Mouse (Mus musculus) liver, embryonic 13.5 days (tissue): ENCODE data around the gene Sectm1b. TPM values are rescaled to one million over a fixed set of nuclear protein-coding genes. Genes with fewer than 3 reads are reported as not detected.

ENCODE experiments used
- ATAC-seq: fragments of 200-750 bp; cut with Nextera tagmentation; 2 replicates; pipeline ENCODE4 v1.8.0; 2017; ENCODE audit warnings: low read depth, mild to moderate bottlenecking, moderate number of reproducible peaks, moderate library complexity
- DNase-seq: peaks from one replicate; pipeline ENCODE4 v3.0.0; 2022
- H3K27ac ChIP-seq: fragments of 300-500 bp; sonication (generic); 2 replicates; pipeline ENCODE4 v1.5.1; 2015; ENCODE audit warnings: moderate library complexity, mild to moderate bottlenecking, inconsistent platforms
- H3K27me3 ChIP-seq: fragments of 300-500 bp; sonication (generic); 2 replicates; pipeline ENCODE4 v1.6.1; 2015; ENCODE audit warnings: mild to moderate bottlenecking, inconsistent platforms
- H3K36me3 ChIP-seq: fragments of 300-500 bp; sonication (generic); 2 replicates; pipeline ENCODE4 v1.6.1; 2015; ENCODE audit warnings: mild to moderate bottlenecking, inconsistent platforms
- H3K4me1 ChIP-seq: fragments of 300-500 bp; sonication (generic); replicated peaks from 2 replicates; pipeline ENCODE4 v1.6.1; 2015; ENCODE audit warnings: inconsistent platforms
- H3K4me2 ChIP-seq: fragments of 300-500 bp; sonication (generic); 2 replicates; pipeline ENCODE4 v1.6.1; 2015; ENCODE audit warnings: inconsistent platforms, mild to moderate bottlenecking, moderate library complexity
- H3K4me3 ChIP-seq: fragments of 300-500 bp; sonication (generic); replicated peaks from 2 replicates; pipeline ENCODE4 v1.5.1; 2015; ENCODE audit warnings: mild to moderate bottlenecking, inconsistent platforms
- H3K9ac ChIP-seq: fragments of 300-500 bp; sonication (generic); 2 replicates; pipeline ENCODE4 v1.6.1; 2015; ENCODE audit warnings: mild to moderate bottlenecking, inconsistent platforms
- H3K9me3 ChIP-seq: fragments of 300-500 bp; sonication (generic); replicated peaks from 2 replicates; pipeline ENCODE4 v1.6.1; 2016; ENCODE audit warnings: inconsistent platforms
- WGBS: fragments of 180-500 bp; shearing (Covaris S2); methylation state at CpG from one replicate; pipeline ENCODE4 v1.1.7; 2015; ENCODE audit not compliant: insufficient replicate concordance; 5-methylcytosine and 5-hydroxymethylcytosine counted together
- polyA plus RNA-seq: library from polyadenylated mRNA; unstranded; fragments of >200 nt; fragmentation: Nextera tagmentation; extraction: Ambion mirVana; gene quantifications from 2 replicates; pipeline ENCODE4 v1.2.1, GENCODE M21; 2015

Gene Sectm1b
- polyA plus RNA-seq, 1 experiment from 2014 or later = 0.33 TPM

DNA sequence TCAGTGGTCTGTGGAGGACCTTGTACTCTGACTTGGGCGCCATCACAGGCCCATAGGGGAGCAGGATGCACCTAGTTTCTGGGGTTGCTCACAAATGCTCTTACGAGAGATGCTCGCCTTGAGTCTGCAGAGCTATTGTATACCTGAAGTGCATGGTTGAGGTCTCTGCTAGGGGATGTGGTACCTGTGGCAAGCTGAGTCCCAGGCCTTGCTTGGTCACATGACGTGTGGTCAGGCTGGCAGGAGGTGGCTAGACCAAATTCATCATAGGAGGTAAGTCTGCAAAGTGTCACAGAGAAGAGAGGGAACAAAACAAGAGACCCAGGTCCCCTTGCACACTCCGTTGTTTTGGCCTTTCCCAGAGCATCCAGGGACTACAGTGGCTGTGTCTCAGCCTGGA lies 43.9 kb downstream of the Sectm1b start:
- Histone ChIP-seq H3K9me3 (no peaks in the 10 kb centered on the region), H3K9ac (no peak overlapping the region)
- WGBS = 71% methylated on average over 5 of the region's 5 CpGs

DNA sequence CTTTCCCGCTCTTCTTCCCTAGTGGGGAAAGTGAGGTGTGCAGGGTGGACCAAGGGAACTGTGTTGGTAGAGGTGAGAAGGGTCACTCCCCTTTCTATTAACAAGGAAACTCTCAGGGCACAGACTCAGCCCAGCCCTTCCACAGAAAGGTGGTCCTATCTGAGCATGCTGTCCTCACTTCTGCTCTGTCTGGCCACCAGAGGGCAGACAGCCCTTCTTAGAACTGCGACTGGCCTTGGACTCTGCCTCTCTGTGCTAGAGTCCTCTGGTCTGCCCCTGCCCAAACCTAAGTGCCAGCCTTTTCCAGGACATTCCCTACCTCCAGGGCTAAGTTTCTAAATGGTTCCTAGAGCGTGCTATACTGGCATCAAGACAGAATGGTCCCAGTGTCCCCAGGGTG lies 45.7 kb downstream of the Sectm1b start:
- ATAC-seq = peak; percentile 53
- H3K9ac ChIP-seq = no peak overlapping the region
- H3K27ac ChIP-seq = no peak overlapping the region
- no peak overlapping the region for H3K4me3 ChIP-seq
- H3K4me1 ChIP-seq = no peaks in the 10 kb centered on the region
- peaks cover 6% of the 10 kb centered on the region; the same call in 1 of the 2 replicates for H3K27me3 ChIP-seq
- 19% methylated on average over 3 of the region's 3 CpGs for WGBS
- H3K9me3 ChIP-seq = no peaks in the 10 kb centered on the region
- DNase-seq = peak; percentile 35
- no peak overlapping the region for H3K4me2 ChIP-seq
- H3K36me3 ChIP-seq = no peaks in the 10 kb centered on the region

More for the DNA sequence above, 43.9 kb downstream of the Sectm1b start:
- H3K4me2 ChIP-seq = no peak overlapping the region
- no peak for ATAC-seq
- no peak overlapping the region for H3K4me3 ChIP-seq
- no peak overlapping the region for H3K27ac ChIP-seq
- H3K27me3 ChIP-seq = peaks cover 6% of the 10 kb centered on the region; the same call in 1 of the 2 replicates
- no peaks in the 10 kb centered on the region for H3K36me3 ChIP-seq
- no peak for DNase-seq
- no peaks in the 10 kb centered on the region for H3K4me1 ChIP-seq

DNA sequence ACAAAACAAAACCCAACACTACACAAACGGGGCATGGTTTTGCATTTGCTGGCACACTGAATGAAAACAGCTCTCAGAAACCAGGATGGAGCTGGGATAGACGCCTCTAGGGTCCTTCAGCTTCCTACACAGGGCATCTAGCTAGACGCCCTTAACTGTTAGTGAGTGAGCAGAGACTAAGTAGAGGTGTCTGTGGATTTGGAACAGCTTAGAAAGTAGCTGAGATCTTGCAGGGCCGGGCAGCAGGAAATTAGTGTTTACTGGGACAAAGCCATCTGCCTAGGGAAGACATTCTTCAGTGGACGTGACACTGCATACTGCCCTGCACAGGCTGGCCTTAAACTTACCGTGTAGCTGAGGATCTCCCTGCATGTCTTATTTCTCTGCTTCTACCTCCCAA lies 47.9 kb downstream of the Sectm1b start:
- Histone ChIP-seq H3K27me3 (peaks cover 6% of the 10 kb centered on the region; the same call in 1 of the 2 replicates), H3K27ac (no peak overlapping the region), H3K9me3 (no peaks in the 10 kb centered on the region), H3K4me3 (no peak overlapping the region), H3K9ac (no peak overlapping the region), H3K36me3 (no peaks in the 10 kb centered on the region), H3K4me2 (no peak overlapping the region), H3K4me1 (0 out of 2 replicates have a peak, but pooled peaks cover 2% of the 10 kb centered on the region)
- no peak for DNase-seq
- no peak for ATAC-seq
- WGBS = 39% methylated on average over 6 of the region's 6 CpGs

DNA sequence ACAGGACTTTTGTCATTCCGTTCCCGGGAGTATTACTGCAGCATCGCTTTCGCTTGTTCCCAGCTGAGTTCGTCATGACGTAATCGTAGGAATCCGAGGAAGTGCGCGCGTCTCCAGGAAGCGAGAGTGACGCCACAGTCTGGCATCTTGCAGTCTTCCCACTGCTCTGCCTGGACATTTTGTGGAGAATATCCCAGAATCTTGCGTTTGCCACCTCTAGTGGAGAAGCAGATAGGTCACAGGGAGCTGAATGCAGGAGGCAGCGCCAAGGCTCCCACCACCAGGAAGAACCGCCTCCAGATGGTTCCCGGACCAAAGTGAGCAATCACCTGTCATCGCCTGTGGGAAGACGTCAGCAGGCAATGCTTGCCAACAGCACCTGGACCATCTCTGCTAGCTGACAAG lies 48.5 kb downstream of the Sectm1b start:
- WGBS = 40% methylated on average over 19 of the region's 19 CpGs
- DNase-seq (no peak), ATAC-seq (no peak)
- Histone ChIP-seq H3K4me3 (no peak overlapping the region), H3K9me3 (no peaks in the 10 kb centered on the region), H3K9ac (no peak overlapping the region), H3K27ac (no peak overlapping the region), H3K4me1 (peaks cover 4% of the 10 kb centered on the region; the same call in 1 of the 2 replicates), H3K36me3 (no peaks in the 10 kb centered on the region), H3K27me3 (peaks cover 6% of the 10 kb centered on the region; the same call in 1 of the 2 replicates), H3K4me2 (peak overlapping the region; percentile 25)

- 66% methylated on average over 7 of the region's 7 CpGs for WGBS
- H3K4me2 ChIP-seq = no peak overlapping the region
- H3K36me3 ChIP-seq = no peaks in the 10 kb centered on the region
- no peak for DNase-seq
- no peak overlapping the region for H3K27ac ChIP-seq
- H3K4me3 ChIP-seq = no peak overlapping the region
- ATAC-seq = no peak
- peaks cover 7% of the 10 kb centered on the region; the same call in 1 of the 2 replicates for H3K4me1 ChIP-seq
- H3K27me3 ChIP-seq = peaks cover 6% of the 10 kb centered on the region; the same call in 1 of the 2 replicates
- no peak overlapping the region for H3K9ac ChIP-seq
- no peaks in the 10 kb centered on the region for H3K9me3 ChIP-seq
These were observed 49.7 kb downstream of the Sectm1b start for GRCm38 (mm10) chr11:121013656-121014055.

DNA sequence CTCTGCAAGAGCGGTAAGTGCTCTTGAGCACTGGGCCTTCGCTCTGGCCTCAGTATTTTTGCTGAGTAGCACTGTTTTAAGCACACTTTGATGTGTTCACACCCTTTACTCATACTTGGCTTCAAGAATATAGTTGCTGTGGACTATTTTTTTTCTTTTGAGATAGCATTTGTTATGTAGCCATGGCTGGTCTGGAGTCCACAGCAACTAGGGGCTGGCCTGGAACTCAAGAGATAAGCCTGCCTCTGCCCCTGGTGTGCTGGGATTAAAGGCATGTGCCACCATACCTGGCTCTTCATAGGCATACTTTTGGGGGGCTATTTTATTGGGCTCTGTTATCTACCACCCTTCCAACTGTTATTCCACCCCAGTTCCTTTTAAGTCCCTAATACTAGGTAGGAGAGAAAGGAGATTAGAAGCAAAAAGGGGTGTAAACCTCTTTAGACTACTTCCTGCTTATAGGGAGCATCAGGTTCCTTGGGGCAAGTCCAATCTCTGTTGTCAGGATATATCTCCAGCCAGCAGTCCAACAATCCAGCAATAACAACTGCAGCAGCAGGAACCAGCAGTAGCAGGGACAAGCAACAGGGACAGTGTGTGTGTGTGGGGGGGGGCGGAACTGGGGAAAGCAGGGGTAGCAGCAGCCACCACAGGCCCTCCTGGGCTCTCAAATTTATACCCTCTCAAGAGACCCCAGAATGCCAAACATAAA lies 53.2 kb downstream of the Sectm1b start:
- no peak overlapping the region for H3K27ac ChIP-seq
- H3K27me3 ChIP-seq = peaks cover 6% of the 10 kb centered on the region; the same call in 1 of the 2 replicates
- no peak overlapping the region for H3K4me2 ChIP-seq
- no peak overlapping the region for H3K9ac ChIP-seq
- 91% methylated on average over 3 of the region's 3 CpGs for WGBS
- H3K4me1 ChIP-seq = peaks cover 12% of the 10 kb centered on the region; the same call in 1 of the 2 replicates
- no peaks in the 10 kb centered on the region for H3K9me3 ChIP-seq
- ATAC-seq (no peak), DNase-seq (no peak)
- H3K36me3 ChIP-seq = no peaks in the 10 kb centered on the region
- no peak overlapping the region for H3K4me3 ChIP-seq

- H3K9ac ChIP-seq = no peak overlapping the region
- ATAC-seq (no peak), DNase-seq (no peak)
- no peaks in the 10 kb centered on the region for H3K9me3 ChIP-seq
- no peaks in the 10 kb centered on the region for H3K36me3 ChIP-seq
- no peak overlapping the region for H3K27ac ChIP-seq
- no peak overlapping the region for H3K4me3 ChIP-seq
- H3K4me2 ChIP-seq = no peak overlapping the region
- WGBS = 49% methylated on average over 6 of the region's 6 CpGs
- no peaks in the 10 kb centered on the region for H3K27me3 ChIP-seq
- H3K4me1 ChIP-seq = peaks cover 10% of the 10 kb centered on the region; the same call in 1 of the 2 replicates
These were observed 57.2 kb downstream of the Sectm1b start for GRCm38 (mm10) chr11:121006184-121006583.

DNA sequence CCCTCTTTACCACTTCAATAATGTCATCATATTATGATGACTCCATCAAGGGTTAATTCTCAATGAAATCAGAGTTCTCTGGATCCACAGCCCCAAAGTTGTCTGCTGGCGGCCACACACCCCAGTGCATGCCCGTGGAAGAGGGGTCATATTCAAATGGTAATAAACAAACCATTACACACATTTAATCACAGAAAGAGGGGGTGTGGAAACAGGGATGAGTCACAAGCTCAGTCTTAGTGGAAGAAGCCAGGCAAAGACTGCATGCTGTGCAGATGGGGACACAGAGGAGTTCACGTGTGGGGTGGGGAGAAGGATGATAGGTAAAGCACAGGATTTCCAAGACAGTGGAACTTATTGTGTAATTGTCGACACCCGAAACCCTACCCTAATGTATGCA lies 59.1 kb downstream of the Sectm1b start:
- no peak overlapping the region for H3K9ac ChIP-seq
- H3K27me3 ChIP-seq = no peaks in the 10 kb centered on the region
- WGBS = 64% methylated on average over 5 of the region's 5 CpGs
- H3K4me3 ChIP-seq = no peak overlapping the region
- H3K4me2 ChIP-seq = no peak overlapping the region
- 0 out of 2 replicates have a peak, but pooled peaks cover 4% of the 10 kb centered on the region for H3K4me1 ChIP-seq
- DNase-seq = no peak
- H3K9me3 ChIP-seq = no peaks in the 10 kb centered on the region
- ATAC-seq = no peak
- H3K27ac ChIP-seq = no peak overlapping the region
- no peaks in the 10 kb centered on the region for H3K36me3 ChIP-seq

Other genes starting within 250 kb of the Sectm1b start
- 15.3 and 17.9 TPM in 2 replicates for gene Fasn, start 239.0 kb downstream of the Sectm1b start, polyA plus RNA-seq
- gene Ccdc57, start 130.7 kb downstream of the Sectm1b start, polyA plus RNA-seq = 1.8 TPM in 2 replicates
- 71.4 and 81.7 TPM in 2 replicates for gene Slc16a3, start 115.1 kb downstream of the Sectm1b start, polyA plus RNA-seq
- 36.8 and 46.3 TPM in 2 replicates for gene Csnk1d, start 72.2 kb downstream of the Sectm1b start, polyA plus RNA-seq
- 0.39 and 0.53 TPM in 2 replicates for gene Cd7, start 24.2 kb downstream of the Sectm1b start, polyA plus RNA-seq
- gene Sectm1a, start 17.7 kb upstream of the Sectm1b start, polyA plus RNA-seq = 0.76 and 1.2 TPM in 2 replicates
- gene Tex19.2, start 55.1 kb upstream of the Sectm1b start, polyA plus RNA-seq = 0.08 and 0.12 TPM in 2 replicates
- 0.09 and 0.19 TPM in 2 replicates for gene Tex19.1, start 82.6 kb upstream of the Sectm1b start, polyA plus RNA-seq
- not detected in 2 replicates for gene Uts2r, start 96.7 kb upstream of the Sectm1b start, polyA plus RNA-seq
- gene Hexdc, start 140.9 kb upstream of the Sectm1b start, polyA plus RNA-seq = 2.2 and 2.4 TPM in 2 replicates
- gene Ogfod3, start 141.1 kb upstream of the Sectm1b start, polyA plus RNA-seq = 14.7 and 14.9 TPM in 2 replicates
- gene Cybc1, start 165.8 kb upstream of the Sectm1b start, polyA plus RNA-seq = 20.0 and 21.0 TPM in 2 replicates
- 101 and 117 TPM in 2 replicates for gene Narf, start 173.7 kb upstream of the Sectm1b start, polyA plus RNA-seq
- 3.4 and 3.9 TPM in 2 replicates for gene Foxk2, start 196.4 kb upstream of the Sectm1b start, polyA plus RNA-seq